Mouse (Mus musculus) A20 (cell line): ENCODE measurements at regions not wholly inside any gene's neighbourhood (a gene's known extent, or its start where the extent isn't known, plus 50 kb on each side); places are given as distances from the start of the nearest gene placed in this dataset.

Experiments
- DNase-seq: peaks from one replicate; pipeline ENCODE4 v3.0.0-alpha.2; 2011; ENCODE audit warnings: low read depth, low spot score

- DNase-seq, result no peak
These were observed 182.3 kb upstream of the Kdm8 start for GRCm38 (mm10) chr7:125262133-125262532.

DNA sequence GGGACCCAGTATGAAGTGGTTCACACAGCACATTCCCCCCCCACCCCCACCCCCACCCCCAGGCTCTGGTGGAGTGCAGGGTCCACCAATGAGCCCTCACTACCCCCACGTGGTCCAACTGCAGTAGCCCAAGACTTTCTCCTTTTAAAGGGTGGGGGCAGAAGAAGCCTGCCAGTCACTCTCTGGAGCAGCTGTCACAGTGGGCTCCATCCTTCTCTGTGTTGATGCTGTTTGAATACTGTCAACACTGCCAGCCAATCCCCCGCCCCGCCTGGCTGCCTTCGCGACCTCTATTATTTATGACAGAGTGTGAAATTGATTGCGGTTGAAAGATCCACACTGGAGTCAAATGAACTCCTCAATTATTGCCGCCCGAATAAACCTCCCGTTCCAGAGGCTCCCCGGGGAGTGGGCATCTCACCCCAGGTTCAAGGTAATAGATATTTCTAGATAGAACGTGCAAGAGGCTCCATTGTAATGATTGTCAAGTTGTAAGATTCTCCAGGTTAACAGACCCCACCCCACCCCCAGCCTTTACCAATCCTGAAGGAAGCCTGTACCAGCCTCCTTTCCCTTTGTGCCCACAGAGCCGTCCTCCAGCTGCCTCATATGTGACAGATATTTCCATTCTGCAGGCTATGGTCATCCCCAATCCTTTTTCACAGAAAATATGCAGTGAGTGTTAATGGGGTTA lies 181.7 kb upstream of the Kdm8 start:
- no peak for DNase-seq

- DNase-seq, result no peak
These were observed 180.7 kb upstream of the Kdm8 start for GRCm38 (mm10) chr7:125263756-125264155.

DNA sequence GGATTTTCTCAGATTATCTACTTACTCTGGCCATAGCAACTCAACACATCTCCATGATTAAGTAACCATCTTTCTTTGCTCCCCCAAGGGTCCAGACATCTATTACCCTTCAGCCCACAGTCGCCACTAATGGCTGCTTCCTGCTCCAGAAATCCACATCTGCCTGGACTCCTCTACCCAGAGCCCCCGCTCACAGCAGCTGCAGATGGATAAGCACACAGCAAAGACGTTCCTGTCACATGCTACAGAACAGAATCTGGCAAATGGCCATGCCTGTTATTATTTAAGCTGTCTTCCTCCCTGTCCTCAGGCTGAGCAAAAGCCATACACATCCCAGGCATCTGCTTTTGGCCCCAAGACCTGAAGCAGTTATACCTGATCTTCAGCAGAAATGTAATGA lies 173.8 kb upstream of the Kdm8 start:
- no peak for DNase-seq

- no peak for DNase-seq
These were observed 173.1 kb upstream of the Kdm8 start for GRCm38 (mm10) chr7:125271356-125271755.

- no peak for DNase-seq
These were observed 163.1 kb upstream of the Kdm8 start for GRCm38 (mm10) chr7:125281371-125281770.

DNA sequence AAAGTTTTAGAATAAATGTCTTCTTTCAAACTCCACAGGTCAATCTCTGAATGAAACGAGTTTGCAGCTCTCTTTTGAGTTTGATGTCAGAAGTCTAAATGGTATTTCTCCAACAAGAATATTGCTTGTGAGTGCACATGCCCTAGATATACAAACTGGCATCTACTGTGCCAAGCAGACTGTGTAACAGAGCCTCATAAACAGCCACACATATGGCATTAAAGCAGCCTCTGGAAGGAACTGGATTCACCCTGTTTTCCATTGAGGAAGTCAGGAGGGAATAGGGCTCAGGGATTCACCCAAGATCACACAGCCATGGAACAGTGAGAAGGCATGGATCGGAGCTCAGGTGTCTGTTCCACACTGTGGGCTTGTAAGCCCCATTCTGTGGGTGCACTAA lies 149.2 kb upstream of the Kdm8 start:
- no peak for DNase-seq

DNA sequence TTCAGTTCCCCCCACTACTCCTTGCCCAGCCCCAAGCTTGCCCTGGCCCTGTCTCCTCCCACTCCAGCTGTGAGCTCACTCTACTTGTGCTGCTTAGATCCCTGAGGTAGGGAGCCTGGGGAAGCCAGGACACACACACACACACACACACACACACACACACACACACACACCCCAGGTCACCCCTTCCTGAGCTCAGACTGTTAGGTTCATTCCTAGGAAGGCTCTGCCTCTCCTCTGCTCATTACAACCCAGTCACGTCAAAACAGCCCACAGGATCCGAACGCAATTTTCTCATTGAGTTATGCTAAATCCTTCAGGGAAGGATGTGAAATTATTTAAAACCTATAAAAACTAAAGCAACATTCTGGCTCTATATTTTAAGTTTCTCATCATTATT lies 136.0 kb upstream of the Kdm8 start:
- no peak for DNase-seq

- DNase-seq, result no peak
These were observed 133.5 kb upstream of the Kdm8 start for GRCm38 (mm10) chr7:125310971-125311370.

DNA sequence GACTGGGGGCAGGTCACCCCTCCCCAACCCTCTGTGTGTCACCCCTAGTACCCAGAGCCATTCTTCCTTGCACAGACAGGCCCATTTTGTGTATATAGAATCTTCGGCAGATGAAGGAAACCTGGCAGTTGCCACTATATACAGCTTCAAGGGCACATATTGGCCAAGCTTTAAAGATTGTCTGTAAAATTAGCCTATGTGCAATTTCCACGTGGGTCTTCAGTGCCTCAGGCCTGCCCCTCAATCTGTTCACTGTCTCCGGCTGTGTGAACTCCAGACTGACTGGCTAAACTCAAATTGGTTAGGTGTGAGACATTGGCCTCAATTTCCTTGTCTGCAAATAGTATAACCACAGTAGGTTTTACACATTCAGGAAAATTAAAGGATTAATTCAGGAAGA lies 130.9 kb upstream of the Kdm8 start:
- no peak for DNase-seq

DNA sequence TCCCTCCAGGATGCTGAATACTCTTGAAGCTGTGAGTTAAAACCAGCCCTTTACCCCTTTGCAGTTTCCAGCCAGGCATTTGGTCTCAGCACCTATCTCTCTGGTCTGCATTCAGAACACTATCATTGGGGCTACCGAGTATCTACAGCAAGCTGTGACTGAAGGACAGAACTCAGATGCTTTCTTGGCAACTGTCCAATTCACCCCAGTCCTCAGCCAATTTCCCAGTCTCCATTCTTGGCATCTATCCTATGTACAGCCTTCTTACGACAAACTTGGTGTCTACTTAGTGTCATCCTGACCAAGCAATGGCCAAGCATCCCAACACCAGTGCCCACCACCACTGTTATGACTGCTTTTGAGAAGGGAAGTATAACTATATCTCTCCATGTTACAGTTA lies 109.7 kb upstream of the Kdm8 start:
- DNase-seq, result no peak

DNA sequence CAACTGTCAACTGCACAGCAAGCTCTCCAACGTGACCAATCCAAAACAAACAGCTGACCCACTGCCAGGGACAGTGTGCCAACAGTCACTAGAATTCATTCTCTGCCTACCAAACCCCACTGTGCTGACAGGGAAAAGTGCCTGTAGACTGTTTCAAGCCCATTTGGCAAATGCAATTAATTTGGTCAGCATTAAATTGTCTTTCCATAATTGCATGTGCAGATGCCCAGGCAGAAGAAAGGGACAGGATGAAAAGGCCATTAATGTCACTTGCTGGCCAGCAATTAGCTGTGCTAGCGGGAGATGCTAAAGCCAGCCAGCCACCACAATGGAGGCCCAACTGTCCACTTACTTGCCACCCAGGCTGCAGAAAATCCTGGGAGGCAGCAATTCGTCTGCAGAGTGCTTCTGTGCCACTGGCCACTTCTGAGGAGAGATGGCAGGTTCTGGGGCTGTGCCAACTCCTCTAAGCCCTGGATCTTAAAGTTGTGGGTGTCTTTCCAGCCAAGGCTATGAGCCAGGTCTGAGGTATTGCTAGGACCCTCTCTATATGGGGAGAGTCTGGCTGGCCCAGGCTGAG lies 108.8 kb upstream of the Kdm8 start:
- no peak for DNase-seq

GRCm38 (mm10) chr7:125336826-125337225 lies 107.7 kb upstream of the Kdm8 start:
- no peak for DNase-seq

DNA sequence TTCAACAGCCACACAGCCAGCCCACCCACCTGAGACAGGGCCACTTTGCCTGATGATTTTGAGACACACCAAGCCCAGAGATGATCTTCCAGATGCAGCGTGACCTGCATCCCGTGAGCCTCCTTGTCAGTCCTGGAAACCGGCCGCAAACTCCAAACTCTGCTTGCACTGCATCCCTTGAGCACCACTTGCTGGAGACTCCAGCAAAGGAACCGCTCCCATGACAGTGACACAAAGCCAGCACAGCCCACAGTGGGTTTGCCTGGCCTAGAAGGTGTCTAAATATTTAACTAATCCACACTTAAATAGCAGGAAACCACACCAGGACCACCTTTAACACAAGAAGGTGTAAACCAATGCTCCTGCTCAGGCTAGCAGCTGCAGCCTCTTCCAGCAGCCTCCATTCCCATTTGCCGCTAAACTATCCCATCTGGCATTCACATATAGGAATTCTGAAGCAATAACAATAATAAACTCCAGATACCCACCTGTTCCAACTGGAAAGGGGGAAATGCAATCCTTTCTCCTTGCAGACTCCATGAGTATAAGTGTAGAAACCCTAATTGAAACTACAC lies 106.2 kb upstream of the Kdm8 start:
- DNase-seq, result no peak

DNA sequence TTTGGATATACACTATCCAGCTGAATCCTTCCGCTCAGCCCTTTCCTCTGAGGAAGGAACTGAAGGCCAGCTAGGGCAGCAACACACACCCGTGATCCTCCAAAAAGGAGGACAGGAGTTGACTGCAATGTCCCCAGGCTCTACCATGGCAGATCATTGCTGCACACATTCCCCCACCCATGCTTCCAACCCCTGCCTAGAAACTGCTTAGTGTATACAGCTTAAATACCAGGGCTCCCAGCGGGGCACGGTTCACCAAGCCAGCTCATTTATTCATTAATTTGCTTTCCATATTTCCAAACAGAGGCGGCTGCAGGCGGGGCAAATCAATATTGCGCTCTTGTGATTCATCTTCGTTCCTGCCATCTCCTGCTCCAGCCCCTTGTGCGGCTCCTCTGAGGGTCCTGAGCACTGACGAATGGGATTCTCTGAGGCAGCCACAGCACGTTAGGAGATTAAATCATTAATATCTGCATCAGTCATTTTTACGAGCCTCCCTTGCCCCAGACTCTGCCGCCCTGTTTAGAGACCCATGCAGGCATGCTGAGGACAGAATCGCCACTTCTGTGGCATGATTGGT lies 104.1 kb upstream of the Kdm8 start:
- no peak for DNase-seq

DNA sequence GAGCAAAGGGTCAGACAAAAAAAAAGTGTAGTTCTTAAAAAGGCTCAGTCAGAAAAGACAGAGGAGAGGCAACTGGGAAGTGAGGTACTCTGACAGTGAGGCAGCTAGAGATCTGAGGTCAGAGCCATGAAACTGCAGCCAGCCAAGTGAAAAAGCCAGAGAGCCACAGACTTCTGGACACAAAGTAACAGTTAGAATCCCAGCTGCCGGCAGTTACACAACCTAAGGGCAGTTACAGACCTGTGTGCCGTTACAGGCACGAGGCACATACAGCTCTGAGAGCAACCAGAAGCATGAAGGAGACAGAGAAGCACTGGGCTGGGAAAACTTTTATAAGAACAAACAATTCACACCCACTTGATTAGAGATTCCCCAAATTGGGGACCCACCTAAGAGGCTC lies 94.9 kb upstream of the Kdm8 start:
- no peak for DNase-seq

- DNase-seq, result no peak
These were observed 90.3 kb upstream of the Kdm8 start for GRCm38 (mm10) chr7:125354211-125354610.

DNA sequence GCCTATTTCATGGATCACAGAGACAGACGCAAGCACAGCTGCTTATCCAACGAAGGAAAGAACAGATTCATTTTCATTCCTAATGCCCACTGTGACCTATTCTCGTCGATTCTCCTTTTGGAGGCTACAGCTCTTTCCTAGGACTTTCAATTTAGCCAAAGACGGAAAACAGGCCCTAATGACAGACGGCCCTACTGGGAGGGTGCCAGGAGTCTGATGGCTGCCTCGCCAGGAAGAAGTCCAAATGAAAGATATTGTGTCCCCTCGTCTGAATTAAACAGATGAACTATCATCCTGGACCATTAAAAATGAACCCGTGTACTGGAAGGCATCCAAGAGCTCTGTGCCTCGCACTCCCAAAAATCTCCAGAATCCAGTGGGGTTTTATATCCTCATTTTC lies 89.5 kb upstream of the Kdm8 start:
- DNase-seq, result no peak

GRCm38 (mm10) chr7:125358016-125358415 lies 86.5 kb upstream of the Kdm8 start:
- DNase-seq, result no peak

- no peak for DNase-seq
These were observed 61.5 kb upstream of the Kdm8 start for GRCm38 (mm10) chr7:125383021-125383420.

- DNase-seq, result no peak
These were observed 60.3 kb upstream of the Kdm8 start for GRCm38 (mm10) chr7:125384171-125384570.

GRCm38 (mm10) chr7:125392536-125392935 lies 51.9 kb upstream of the Kdm8 start:
- no peak for DNase-seq

- no peak for DNase-seq
These were observed 51.2 kb upstream of the Kdm8 start for GRCm38 (mm10) chr7:125393228-125393627.
